Mouse (Mus musculus) midbrain, embryonic 15.5 days (tissue): Measurements from ENCODE around the gene Tmem143. TPM values are rescaled to one million over a fixed set of nuclear protein-coding genes. Genes with fewer than 3 reads are reported as not detected.

Experiments used
- ATAC-seq: fragments of 200-750 bp; cut with Nextera tagmentation; replicated peaks from 2 replicates; pipeline ENCODE4 v1.8.0; 2017; ENCODE audit warnings: moderate TSS enrichment
- H3K27ac ChIP-seq: fragments of 300-500 bp; sonication (generic); 2 replicates; pipeline ENCODE4 v1.5.1; 2015; ENCODE audit warnings: mild to moderate bottlenecking, inconsistent platforms
- H3K27me3 ChIP-seq: fragments of 300-500 bp; sonication (generic); replicated peaks from 2 replicates; pipeline ENCODE4 v1.6.1; 2015; ENCODE audit warnings: inconsistent platforms
- H3K36me3 ChIP-seq: fragments of 300-500 bp; sonication (generic); replicated peaks from 2 replicates; pipeline ENCODE4 v1.6.1; 2015; ENCODE audit warnings: inconsistent platforms
- H3K4me1 ChIP-seq: fragments of 300-500 bp; sonication (generic); 2 replicates; pipeline ENCODE4 v1.6.1; 2015; ENCODE audit warnings: inconsistent platforms
- H3K4me2 ChIP-seq: fragments of 300-500 bp; sonication (generic); 2 replicates; pipeline ENCODE4 v1.6.1; 2015; ENCODE audit warnings: inconsistent platforms, mild to moderate bottlenecking, moderate library complexity
- H3K4me3 ChIP-seq: fragments of 300-500 bp; sonication (generic); 2 replicates; pipeline ENCODE4 v1.5.1; 2015; ENCODE audit warnings: mild to moderate bottlenecking, inconsistent platforms
- H3K9ac ChIP-seq: fragments of 300-500 bp; sonication (generic); 2 replicates; pipeline ENCODE4 v1.6.1; 2015; ENCODE audit warnings: mild to moderate bottlenecking, inconsistent platforms
- H3K9me3 ChIP-seq: fragments of 300-500 bp; sonication (generic); 2 replicates; pipeline ENCODE4 v1.6.1; 2016; ENCODE audit warnings: inconsistent platforms
- WGBS: fragments of 180-500 bp; shearing (Covaris S2); methylation state at CpG from one replicate; pipeline ENCODE4 v1.1.7; 2015; ENCODE audit warnings: mixed read lengths; 5-methylcytosine and 5-hydroxymethylcytosine counted together
- polyA plus RNA-seq: library from polyadenylated mRNA; unstranded; fragments of >200 nt; fragmentation: Nextera tagmentation; extraction: Ambion mirVana; gene quantifications from 2 replicates; pipeline ENCODE4 v1.2.1, GENCODE M21; 2015

Gene Tmem143
- 7.7 and 10.2 TPM in 2 replicates for polyA plus RNA-seq

- H3K27ac ChIP-seq: peak within 1 kb of the TSS; percentile 81
- peak; percentile 94 for ATAC-seq
- H3K36me3 ChIP-seq: no peaks in the 10 kb centered on the region
- peaks cover 14% of the 10 kb centered on the region for H3K4me1 ChIP-seq
- H3K4me2 ChIP-seq: peak within 1 kb of the TSS; percentile 87
- H3K9me3 ChIP-seq: no peaks in the 10 kb centered on the region
- 1% methylated on average over 40 of the region's 40 CpGs for WGBS
- H3K4me3 ChIP-seq: peak within 1 kb of the TSS; percentile 55
- no peaks in the 10 kb centered on the region for H3K27me3 ChIP-seq
- peak within 1 kb of the TSS; percentile 70 for H3K9ac ChIP-seq
These were observed at the start of gene Tmem143, which contains the start of gene Syngr4 for GRCm38 (mm10) chr7:45896517-45897257. Gene Tmem143 (plus strand): TSS chr7:45896941. Gene Syngr4 (minus strand): TSS chr7:45896714.

GRCm38 (mm10) chr7:45848447-45849027, 48.2 kb upstream of the Tmem143 start:
- no peak overlapping the region for H3K4me2 ChIP-seq
- no peak for ATAC-seq
- H3K27me3 ChIP-seq: no peaks in the 10 kb centered on the region
- no peak overlapping the region for H3K4me3 ChIP-seq
- H3K9me3 ChIP-seq: no peaks in the 10 kb centered on the region
- no peaks in the 10 kb centered on the region for H3K36me3 ChIP-seq
- 9% methylated on average over 6 of the region's 6 CpGs for WGBS
- no peaks in the 10 kb centered on the region for H3K4me1 ChIP-seq
- H3K27ac ChIP-seq: no peak overlapping the region
- no peak overlapping the region for H3K9ac ChIP-seq

- Histone ChIP-seq H3K4me2 (no peak overlapping the region), H3K4me1 (no peaks in the 10 kb centered on the region), H3K9me3 (no peaks in the 10 kb centered on the region), H3K36me3 (no peaks in the 10 kb centered on the region), H3K4me3 (no peak overlapping the region), H3K27ac (no peak overlapping the region), H3K27me3 (no peaks in the 10 kb centered on the region), H3K9ac (no peak overlapping the region)
- WGBS: 72% methylated on average over 3 of the region's 3 CpGs
- ATAC-seq: no peak
These were observed 46.1 kb upstream of the Tmem143 start for GRCm38 (mm10) chr7:45850661-45851060.

GRCm38 (mm10) chr7:45853089-45853488, 43.7 kb upstream of the Tmem143 start:
- no peaks in the 10 kb centered on the region for H3K9me3 ChIP-seq
- no peak for ATAC-seq
- no peak overlapping the region for H3K9ac ChIP-seq
- H3K4me1 ChIP-seq: peaks cover 9% of the 10 kb centered on the region
- 87% methylated on average over 12 of the region's 12 CpGs for WGBS
- peaks cover 16% of the 10 kb centered on the region for H3K27me3 ChIP-seq
- no peak overlapping the region for H3K4me3 ChIP-seq
- no peaks in the 10 kb centered on the region for H3K36me3 ChIP-seq
- H3K4me2 ChIP-seq: no peak overlapping the region
- H3K27ac ChIP-seq: no peak overlapping the region

- Histone ChIP-seq H3K4me2 (peak overlapping the region; percentile 50), H3K4me1 (peaks cover 17% of the 10 kb centered on the region), H3K27ac (no peak overlapping the region), H3K27me3 (peaks cover 18% of the 10 kb centered on the region), H3K9me3 (no peaks in the 10 kb centered on the region), H3K36me3 (no peaks in the 10 kb centered on the region), H3K9ac (peak overlapping the region; percentile 14; the same call in 1 of the 2 replicates), H3K4me3 (peak overlapping the region; percentile 24)
- ATAC-seq: no peak
- 6% methylated on average over 30 of the region's 30 CpGs for WGBS
These were observed 39.5 kb upstream of the Tmem143 start for GRCm38 (mm10) chr7:45856950-45857901.

GRCm38 (mm10) chr7:45859008-45859407, 37.7 kb upstream of the Tmem143 start:
- Histone ChIP-seq H3K36me3 (no peaks in the 10 kb centered on the region), H3K27me3 (peaks cover 21% of the 10 kb centered on the region), H3K4me2 (no peak overlapping the region), H3K4me1 (peaks cover 17% of the 10 kb centered on the region), H3K9me3 (no peaks in the 10 kb centered on the region), H3K4me3 (no peak overlapping the region), H3K27ac (no peak overlapping the region), H3K9ac (no peak overlapping the region)
- ATAC-seq: no peak
- 69% methylated on average over 4 of the region's 4 CpGs for WGBS

- no peak for ATAC-seq
These were observed 33.9 kb upstream of the Tmem143 start for GRCm38 (mm10) chr7:45862804-45863203.

GRCm38 (mm10) chr7:45864435-45864834, 32.3 kb upstream of the Tmem143 start:
- 0 out of 2 replicates have a peak, but pooled peaks cover 4% of the 10 kb centered on the region for H3K27me3 ChIP-seq
- H3K9me3 ChIP-seq: no peaks in the 10 kb centered on the region
- no peaks in the 10 kb centered on the region for H3K36me3 ChIP-seq
- H3K4me2 ChIP-seq: no peak overlapping the region
- no peak overlapping the region for H3K27ac ChIP-seq
- no peak for ATAC-seq
- H3K9ac ChIP-seq: no peak overlapping the region
- H3K4me3 ChIP-seq: no peak overlapping the region
- peaks cover 38% of the 10 kb centered on the region for H3K4me1 ChIP-seq
- WGBS: 63% methylated on average over 3 of the region's 3 CpGs

More at GRCm38 (mm10) chr7:45862804-45863203, 33.9 kb upstream of the Tmem143 start:
- H3K27me3 ChIP-seq: peaks cover 7% of the 10 kb centered on the region; the same call in 1 of the 2 replicates
- no peaks in the 10 kb centered on the region for H3K9me3 ChIP-seq
- H3K4me1 ChIP-seq: peaks cover 23% of the 10 kb centered on the region
- H3K9ac ChIP-seq: no peak overlapping the region
- WGBS: 87% methylated on average over 7 of the region's 7 CpGs
- no peak overlapping the region for H3K4me3 ChIP-seq
- H3K4me2 ChIP-seq: no peak overlapping the region
- no peaks in the 10 kb centered on the region for H3K36me3 ChIP-seq
- H3K27ac ChIP-seq: no peak overlapping the region

GRCm38 (mm10) chr7:45865925-45866910, 30.5 kb upstream of the Tmem143 start:
- under 1% methylated on average over 103 of the region's 117 CpGs for WGBS
- Histone ChIP-seq H3K36me3 (no peaks in the 10 kb centered on the region), H3K27me3 (0 out of 2 replicates have a peak, but pooled peaks cover 4% of the 10 kb centered on the region), H3K4me3 (peak overlapping the region; percentile 68), H3K4me1 (peaks cover 47% of the 10 kb centered on the region), H3K27ac (peak overlapping the region; percentile 78), H3K9ac (peak overlapping the region; percentile 88), H3K9me3 (no peaks in the 10 kb centered on the region), H3K4me2 (peak overlapping the region; percentile 87)
- peak; percentile 51 for ATAC-seq

- Histone ChIP-seq H3K27ac (no peak overlapping the region), H3K9ac (no peak overlapping the region; the same call in 1 of the 2 replicates), H3K27me3 (no peaks in the 10 kb centered on the region), H3K4me1 (peaks cover 47% of the 10 kb centered on the region), H3K36me3 (no peaks in the 10 kb centered on the region), H3K9me3 (no peaks in the 10 kb centered on the region), H3K4me3 (peak overlapping the region; percentile 68), H3K4me2 (peak overlapping the region; percentile 87)
- WGBS: 4% methylated on average over 2 of the region's 2 CpGs
- no peak for ATAC-seq
These were observed 28.9 kb upstream of the Tmem143 start for GRCm38 (mm10) chr7:45867871-45868270.

GRCm38 (mm10) chr7:45869107-45869670, 27.6 kb upstream of the Tmem143 start:
- 8% methylated on average over 8 of the region's 8 CpGs for WGBS
- H3K9me3 ChIP-seq: no peaks in the 10 kb centered on the region
- no peaks in the 10 kb centered on the region for H3K36me3 ChIP-seq
- H3K4me3 ChIP-seq: peak overlapping the region; percentile 68
- peak overlapping the region; percentile 87 for H3K4me2 ChIP-seq
- H3K4me1 ChIP-seq: peaks cover 55% of the 10 kb centered on the region
- peak overlapping the region; percentile 90 for H3K9ac ChIP-seq
- ATAC-seq: no peak
- H3K27me3 ChIP-seq: no peaks in the 10 kb centered on the region
- H3K27ac ChIP-seq: peak overlapping the region; percentile 14
